In the genomic region with DNA sequence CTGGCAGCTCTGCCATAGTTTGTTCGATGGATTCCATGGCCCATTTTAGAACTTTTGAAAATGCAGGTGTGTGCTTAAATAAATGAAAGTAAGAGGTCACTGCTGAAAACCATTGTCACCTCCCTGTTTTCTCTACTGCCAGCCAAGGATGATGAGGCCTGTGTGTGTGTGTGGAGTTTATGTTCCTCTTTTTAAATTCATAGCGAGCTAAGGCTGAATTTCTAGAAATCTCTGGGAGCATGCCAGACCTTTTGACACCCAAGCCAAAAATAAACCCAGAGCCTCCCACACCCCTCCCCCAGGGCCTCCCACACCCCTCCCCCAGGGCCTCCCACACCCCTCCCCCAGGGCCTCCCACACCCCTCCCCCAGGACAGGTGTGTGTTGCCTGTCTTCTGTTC, we compare ENCODE assay signal across 32 mouse cellular contexts. TPM values are rescaled to one million over a fixed set of nuclear protein-coding genes. Genes with fewer than 3 reads are reported as not detected.
"Had no signal": no experiment of that assay in that cellular context is flagged by ENCODE, and none has a peak within 500 bp of the region (broad histone marks: within the 10 kb centered on the region; RNA-seq: fewer than 3 reads in every experiment).

No protein-coding gene starts in this region.

- H3K27me3 ChIP-seq: embryonic facial prominence, embryonic 12.5 days; embryonic facial prominence, embryonic 13.5 days; embryonic facial prominence, embryonic 15.5 days; forebrain, embryonic 12.5 days; forebrain, embryonic 13.5 days; forebrain, embryonic 15.5 days had no signal

- H3K27ac ChIP-seq: embryonic facial prominence, embryonic 10.5 days; embryonic facial prominence, embryonic 12.5 days; embryonic facial prominence, embryonic 13.5 days; embryonic facial prominence, embryonic 15.5 days; forebrain, embryonic 12.5 days; forebrain, embryonic 13.5 days; forebrain, embryonic 15.5 days; gastrocnemius, adult 2 months; heart, adult 2 months had no signal

- DNase-seq: cerebellum, adult 9-10 months; cerebellum, adult 9-11 months; cerebellum, postnatal 10 days; cerebellum, postnatal 14 days; cerebellum, postnatal 25 days; cerebellum, postnatal 36 days; embryo, embryonic 11 days; forebrain, postnatal 0 days; gastrocnemius, adult 2 months; gastrocnemius, postnatal 10 days; gastrocnemius, postnatal 14 days; gastrocnemius, postnatal 25 days; gastrocnemius, postnatal 36 days; heart, adult 11 months; heart, adult 18-20 months; heart, adult 2 months had no signal

- H3K9me3 ChIP-seq: embryonic facial prominence, embryonic 10.5 days; embryonic facial prominence, embryonic 12.5 days; embryonic facial prominence, embryonic 13.5 days; embryonic facial prominence, embryonic 15.5 days; forebrain, embryonic 12.5 days; forebrain, embryonic 13.5 days; forebrain, embryonic 15.5 days had no signal

- H3K4me2 ChIP-seq: embryonic facial prominence, embryonic 12.5 days; embryonic facial prominence, embryonic 13.5 days; embryonic facial prominence, embryonic 15.5 days; forebrain, embryonic 12.5 days; forebrain, embryonic 13.5 days; forebrain, embryonic 15.5 days had no signal

- H3K4me3 ChIP-seq: embryonic facial prominence, embryonic 10.5 days; embryonic facial prominence, embryonic 12.5 days; embryonic facial prominence, embryonic 13.5 days; embryonic facial prominence, embryonic 15.5 days; erythroblast, embryonic 14.5 days; forebrain, embryonic 12.5 days; forebrain, embryonic 13.5 days; forebrain, embryonic 15.5 days; gastrocnemius, adult 2 months; heart, adult 2 months had no signal

- H3K9ac ChIP-seq: embryonic facial prominence, embryonic 12.5 days; embryonic facial prominence, embryonic 13.5 days; embryonic facial prominence, embryonic 15.5 days; forebrain, embryonic 12.5 days; forebrain, embryonic 13.5 days; forebrain, embryonic 15.5 days; forebrain, postnatal 0 days had no signal

- ATAC-seq: forebrain, embryonic 13.5 days; forebrain, embryonic 14.5 days; forebrain, embryonic 15.5 days; forebrain, embryonic 16.5 days; forebrain, postnatal 0 days had no signal

RNA-seq across cellular contexts. Expression of gene Iqch, which starts 15.7 kb away (rescaled TPM):
- total RNA-seq: gastrocnemius, adult 18-20 months; gastrocnemius, adult 2 months; gastrocnemius, adult 8-10 months; gastrocnemius, postnatal 10 days; gastrocnemius, postnatal 25 days; gastrocnemius, postnatal 36 days; gastrocnemius, postnatal 4 days; granulocyte monocyte progenitor cell, adult 5-6 weeks; heart, adult 18-20 months; heart, adult 2 months; heart, adult 8-10 months had no signal
- polyA plus RNA-seq: embryonic facial prominence, embryonic 11.5 days; embryonic facial prominence, embryonic 13.5 days; erythroblast, embryonic 14.5 days; forebrain, embryonic 12.5 days had no signal
